ENCODE assay signal across 18 mouse cellular contexts in the genomic region with DNA sequence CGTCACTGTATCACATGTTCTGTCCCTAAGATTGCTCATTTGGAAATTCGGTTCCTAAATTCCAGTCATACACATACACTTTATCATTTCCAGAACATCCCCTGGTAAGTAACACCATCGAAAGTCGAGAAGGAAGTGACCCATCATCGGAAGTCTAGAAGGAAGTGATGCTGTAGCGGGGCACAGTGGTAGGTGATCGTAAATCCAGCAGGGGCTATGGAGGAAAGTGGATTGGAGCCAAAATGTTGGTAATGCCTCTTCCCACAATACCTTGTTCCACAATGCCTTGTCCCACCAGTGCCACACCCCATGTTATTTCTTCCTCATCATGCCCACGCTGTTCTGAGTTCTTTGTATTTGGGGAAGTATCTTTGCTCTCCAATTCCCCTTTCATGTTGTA.
"Had no signal": no experiment of that assay in that cellular context is flagged by ENCODE, and none has a peak within 500 bp of the region (broad histone marks: within the 10 kb centered on the region; RNA-seq: fewer than 3 reads in every experiment).

No protein-coding gene starts in this region.

- H3K9ac ChIP-seq: limb, embryonic 13.5 days; liver, embryonic 12.5 days; liver, embryonic 15.5 days; lung, embryonic 15.5 days; midbrain, embryonic 12.5 days had no signal

- H3K27ac ChIP-seq: kidney, postnatal 0 days; layer of hippocampus, adult 2 months; limb, embryonic 10.5 days; limb, embryonic 13.5 days; liver, embryonic 12.5 days; liver, embryonic 15.5 days; lung, embryonic 15.5 days; macrophage; midbrain, embryonic 12.5 days had no signal

- H3K4me1 ChIP-seq: limb, embryonic 10.5 days; liver, embryonic 12.5 days; liver, embryonic 15.5 days; lung, embryonic 15.5 days had no signal

- H3K4me3 ChIP-seq: layer of hippocampus, adult 2 months; limb, embryonic 10.5 days; limb, embryonic 13.5 days; liver, embryonic 12.5 days; liver, embryonic 15.5 days; lung, embryonic 15.5 days; midbrain, embryonic 12.5 days had no signal

- H3K9me3 ChIP-seq: limb, embryonic 10.5 days; limb, embryonic 13.5 days; liver, embryonic 12.5 days; liver, embryonic 15.5 days; lung, embryonic 15.5 days; midbrain, embryonic 12.5 days had no signal

- ATAC-seq: intestine, postnatal 0 days; liver, embryonic 12.5 days; midbrain, embryonic 16.5 days had no signal

- H3K27me3 ChIP-seq: limb, embryonic 13.5 days; liver, embryonic 12.5 days; liver, embryonic 15.5 days; lung, embryonic 15.5 days; midbrain, embryonic 12.5 days had no signal

- H3K4me2 ChIP-seq: limb, embryonic 13.5 days; liver, embryonic 12.5 days; liver, embryonic 15.5 days; lung, embryonic 15.5 days; midbrain, embryonic 12.5 days had no signal

- H3K36me3 ChIP-seq: limb, embryonic 10.5 days; limb, embryonic 13.5 days; liver, embryonic 12.5 days; liver, embryonic 15.5 days; lung, embryonic 15.5 days; midbrain, embryonic 12.5 days had no signal

- DNase-seq: kidney, adult 2 months; kidney, postnatal 25 days; layer of hippocampus, adult 9-11 months; liver; thymus, adult 18-20 months; thymus, postnatal 14 days; thymus, postnatal 4 days had no signal
